Mouse (Mus musculus): ENCODE results near the gene Ralgapb. TPM values are rescaled to one million over a fixed set of nuclear protein-coding genes. Genes with fewer than 3 reads are reported as not detected.

Gene Ralgapb
- polyA plus RNA-seq, 1 experiment: 30.9 TPM

GRCm38 (mm10) chr2:158402915-158403314, 6.7 kb upstream of the Ralgapb start:
- no peak for DNase-seq (ENCODE audit: low read depth)

GRCm38 (mm10) chr2:158408997-158409594, 552 bp upstream of the Ralgapb start:
- DNase-seq (ENCODE audit: low read depth): peak; percentile 36

GRCm38 (mm10) chr2:158410022-158411014, 670 bp downstream of the Ralgapb start:
- DNase-seq (ENCODE audit: low read depth): no peak

- DNase-seq (ENCODE audit: low read depth): no peak
Observed at GRCm38 (mm10) chr2:158413240-158413639, 3.6 kb downstream of the Ralgapb start.

- DNase-seq (ENCODE audit: low read depth): no peak
Observed at GRCm38 (mm10) chr2:158415826-158416225, 6.2 kb downstream of the Ralgapb start.

- DNase-seq (ENCODE audit: low read depth): no peak
Observed at GRCm38 (mm10) chr2:158418663-158419062, 9.0 kb downstream of the Ralgapb start.

GRCm38 (mm10) chr2:158445814-158446213, 36.2 kb downstream of the Ralgapb start:
- no peak for DNase-seq (ENCODE audit: low read depth)

GRCm38 (mm10) chr2:158449845-158450244, 40.2 kb downstream of the Ralgapb start:
- no peak for DNase-seq (ENCODE audit: low read depth)

GRCm38 (mm10) chr2:158456451-158456850, 46.8 kb downstream of the Ralgapb start:
- DNase-seq (ENCODE audit: low read depth): no peak

GRCm38 (mm10) chr2:158457610-158458009, 48.0 kb downstream of the Ralgapb start:
- no peak for DNase-seq (ENCODE audit: low read depth)

- no peak for DNase-seq (ENCODE audit: low read depth)
Observed at GRCm38 (mm10) chr2:158462450-158462849, 52.8 kb downstream of the Ralgapb start.

GRCm38 (mm10) chr2:158474159-158474558, 64.5 kb downstream of the Ralgapb start:
- DNase-seq (ENCODE audit: low read depth): no peak

- no peak for DNase-seq (ENCODE audit: low read depth)
Observed at GRCm38 (mm10) chr2:158477640-158478039, 68.0 kb downstream of the Ralgapb start.

GRCm38 (mm10) chr2:158498457-158498856, 88.8 kb downstream of the Ralgapb start:
- DNase-seq (ENCODE audit: low read depth): no peak

GRCm38 (mm10) chr2:158501836-158502812, 92.5 kb downstream of the Ralgapb start, which contains the start of gene Adig:
Gene Adig, plus strand, starts transcription at chr2:158502612.
- DNase-seq (ENCODE audit: low read depth): no peak

- no peak for DNase-seq (ENCODE audit: low read depth)
Observed at GRCm38 (mm10) chr2:158503226-158503625, 93.6 kb downstream of the Ralgapb start.

GRCm38 (mm10) chr2:158503671-158504070, 94.0 kb downstream of the Ralgapb start:
- DNase-seq (ENCODE audit: low read depth): no peak

GRCm38 (mm10) chr2:158506475-158506874, 96.8 kb downstream of the Ralgapb start:
- no peak for DNase-seq (ENCODE audit: low read depth)

- no peak for DNase-seq (ENCODE audit: low read depth)
Observed at GRCm38 (mm10) chr2:158507046-158507445, 97.4 kb downstream of the Ralgapb start.

- DNase-seq (ENCODE audit: low read depth): peak; percentile 67
Observed at GRCm38 (mm10) chr2:158510665-158511064, 101.0 kb downstream of the Ralgapb start.

- DNase-seq (ENCODE audit: low read depth): no peak
Observed at GRCm38 (mm10) chr2:158512528-158512927, 102.9 kb downstream of the Ralgapb start, which contains the start of gene Arhgap40. Gene Arhgap40, plus strand, starts transcription at chr2:158512796.
